Mouse (Mus musculus) hindbrain, embryonic 12.5 days (tissue): Measurements from ENCODE around the gene Unc5c. TPM values are rescaled to one million over a fixed set of nuclear protein-coding genes. Genes with fewer than 3 reads are reported as not detected.

Experiments
- ATAC-seq: fragments of 200-750 bp; cut with Nextera tagmentation; 2 replicates; pipeline ENCODE4 v1.8.0; 2017; ENCODE audit warnings: moderate TSS enrichment; ENCODE audit not compliant: low FRiP score
- H3K27ac ChIP-seq: fragments of 300-500 bp; sonication (generic); 2 replicates; pipeline ENCODE4 v1.5.1; 2016; ENCODE audit warnings: mild to moderate bottlenecking
- H3K27me3 ChIP-seq: fragments of 300-500 bp; sonication (generic); 2 replicates; pipeline ENCODE4 v1.6.1; 2016; ENCODE audit warnings: mild to moderate bottlenecking
- H3K36me3 ChIP-seq: fragments of 300-500 bp; sonication (generic); 2 replicates; pipeline ENCODE4 v1.6.1; 2016; ENCODE audit warnings: mild to moderate bottlenecking
- H3K4me1 ChIP-seq: fragments of 300-500 bp; sonication (generic); 2 replicates; pipeline ENCODE4 v1.6.1; 2016
- H3K4me2 ChIP-seq: fragments of 300-500 bp; sonication (generic); replicated peaks from 2 replicates; pipeline ENCODE4 v1.6.1; 2016; ENCODE audit warnings: mild to moderate bottlenecking
- H3K4me3 ChIP-seq: fragments of 300-500 bp; sonication (generic); 2 replicates; pipeline ENCODE4 v1.5.1; 2016; ENCODE audit warnings: mild to moderate bottlenecking
- H3K9ac ChIP-seq: fragments of 300-500 bp; sonication (generic); 2 replicates; pipeline ENCODE4 v1.6.1; 2016; ENCODE audit warnings: mild to moderate bottlenecking, moderate library complexity
- H3K9me3 ChIP-seq: fragments of 300-500 bp; sonication (generic); replicated peaks from 2 replicates; pipeline ENCODE4 v1.6.1; 2016; ENCODE audit warnings: mild to moderate bottlenecking
- WGBS: fragments of 180-500 bp; shearing (Covaris S2); methylation state at CpG from one replicate; pipeline ENCODE4 v1.1.7; 2016; 5-methylcytosine and 5-hydroxymethylcytosine counted together
- polyA plus RNA-seq: library from polyadenylated mRNA; unstranded; fragments of >200 nt; fragmentation: Nextera tagmentation; extraction: Ambion mirVana; gene quantifications from 2 replicates; pipeline ENCODE4 v1.2.1, GENCODE M21; 2016

Gene Unc5c
- polyA plus RNA-seq, 1 experiment from 2014 or later: 21.7 TPM

DNA sequence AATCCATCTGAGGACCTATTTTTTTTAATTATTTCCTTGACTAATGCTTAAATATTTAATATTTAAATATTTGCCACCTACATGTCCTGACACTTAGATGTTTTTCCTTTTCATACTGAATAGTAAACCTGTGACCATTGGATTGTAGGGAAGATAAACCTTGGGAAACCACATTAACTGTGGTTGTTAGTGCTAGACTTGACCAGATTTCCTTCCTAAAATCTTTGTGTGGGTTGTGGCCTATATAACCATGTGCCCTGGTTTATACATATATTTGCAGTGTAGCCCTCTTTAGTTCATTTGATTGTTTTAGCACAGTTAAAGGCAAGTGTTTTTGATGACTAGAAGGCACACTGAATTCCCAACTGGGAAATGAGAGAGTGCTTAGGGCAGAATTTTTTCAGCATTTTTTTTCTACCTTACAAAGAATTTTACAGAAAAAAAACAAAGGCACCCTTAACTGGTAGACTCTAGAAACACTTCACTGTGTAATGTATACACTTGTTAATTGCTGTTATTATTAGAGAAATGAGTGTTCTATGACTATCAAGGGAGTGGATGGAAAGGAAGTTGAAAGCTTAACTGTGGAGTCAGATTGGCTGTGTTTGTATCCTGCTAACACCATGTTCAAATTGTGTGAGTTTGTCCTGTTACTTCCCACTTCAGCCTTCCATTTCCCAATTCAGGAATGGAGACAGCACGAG lies 162.1 kb downstream of the Unc5c start:
- H3K27ac ChIP-seq: no peak overlapping the region
- no peaks in the 10 kb centered on the region for H3K36me3 ChIP-seq
- H3K4me1 ChIP-seq: no peaks in the 10 kb centered on the region
- H3K4me2 ChIP-seq: no peak overlapping the region
- no peak overlapping the region for H3K4me3 ChIP-seq
- no peak for ATAC-seq
- no peaks in the 10 kb centered on the region for H3K27me3 ChIP-seq
- no peaks in the 10 kb centered on the region for H3K9me3 ChIP-seq
- H3K9ac ChIP-seq: no peak overlapping the region
- 83% methylated on average over 1 of the region's 1 CpGs for WGBS

DNA sequence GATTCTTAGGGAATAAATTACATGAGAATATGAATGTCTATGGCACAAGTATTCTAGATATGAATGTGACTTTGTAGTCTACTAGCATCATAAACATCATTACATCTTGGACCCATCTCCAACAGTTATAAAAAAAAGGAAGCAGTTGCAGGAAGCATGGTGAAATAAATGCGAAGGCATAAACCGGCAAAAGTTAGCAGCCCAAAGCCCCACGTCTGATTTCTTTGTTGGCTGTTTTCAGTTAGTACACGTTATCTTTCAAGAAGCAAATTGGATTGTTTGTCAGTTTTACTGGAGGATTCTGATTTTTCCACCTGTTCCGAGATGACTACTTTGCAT lies 162.6 kb downstream of the Unc5c start:
- Histone ChIP-seq H3K4me2 (no peak overlapping the region), H3K27me3 (no peaks in the 10 kb centered on the region), H3K27ac (no peak overlapping the region), H3K9ac (no peak overlapping the region), H3K36me3 (no peaks in the 10 kb centered on the region), H3K4me3 (no peak overlapping the region), H3K4me1 (no peaks in the 10 kb centered on the region), H3K9me3 (no peaks in the 10 kb centered on the region)
- WGBS: 91% methylated on average over 5 of the region's 5 CpGs
- ATAC-seq: no peak

DNA sequence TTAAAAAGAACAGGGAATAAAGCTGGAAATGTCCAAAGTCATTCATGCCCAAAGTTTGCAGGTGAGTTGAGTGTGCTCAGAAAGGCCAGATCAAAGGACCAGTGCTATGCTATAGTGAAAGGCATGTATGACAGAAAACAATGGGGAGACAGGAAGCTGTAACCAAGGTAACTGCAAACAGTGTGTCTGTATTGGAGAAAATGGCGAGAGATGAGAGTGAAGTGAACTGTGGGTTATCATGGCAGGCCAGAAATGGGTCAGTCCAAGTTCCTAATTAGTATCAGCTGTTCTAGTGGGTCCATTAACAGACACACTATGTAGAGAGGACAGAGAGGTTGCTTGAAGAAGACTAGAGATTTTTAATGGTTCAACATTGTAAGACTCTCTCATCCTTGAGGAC lies 164.4 kb downstream of the Unc5c start:
- Histone ChIP-seq H3K4me2 (no peak overlapping the region), H3K9me3 (no peaks in the 10 kb centered on the region), H3K27ac (no peak overlapping the region), H3K9ac (no peak overlapping the region), H3K4me1 (no peaks in the 10 kb centered on the region), H3K27me3 (no peaks in the 10 kb centered on the region), H3K4me3 (no peak overlapping the region), H3K36me3 (no peaks in the 10 kb centered on the region)
- no peak for ATAC-seq
- 25% methylated on average over 1 of the region's 1 CpGs for WGBS

DNA sequence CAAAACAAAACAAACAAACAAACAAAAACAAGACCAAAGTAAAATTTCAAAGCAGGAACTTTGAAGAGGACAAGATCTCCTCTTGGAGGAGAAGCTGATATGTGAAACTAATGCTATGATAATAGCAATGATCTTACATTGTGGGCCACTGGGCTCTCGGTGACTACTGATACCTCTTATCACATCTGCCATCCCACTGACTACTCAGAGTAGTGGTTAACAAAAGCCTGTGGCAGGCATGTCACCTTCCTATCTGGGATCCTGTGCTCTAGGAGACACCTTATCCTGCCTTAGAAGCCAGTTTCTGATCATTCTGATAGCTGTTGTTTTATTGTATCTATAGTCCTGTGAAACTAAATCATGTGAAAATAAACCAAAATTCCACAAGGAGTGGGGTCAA lies 172.9 kb downstream of the Unc5c start:
- Histone ChIP-seq H3K36me3 (no peaks in the 10 kb centered on the region), H3K9me3 (no peaks in the 10 kb centered on the region), H3K4me3 (no peak overlapping the region), H3K27me3 (no peaks in the 10 kb centered on the region), H3K27ac (no peak overlapping the region), H3K4me2 (no peak overlapping the region), H3K4me1 (peaks cover 3% of the 10 kb centered on the region; the same call in 1 of the 2 replicates), H3K9ac (no peak overlapping the region)
- no peak for ATAC-seq
- 70% methylated on average over 1 of the region's 1 CpGs for WGBS

DNA sequence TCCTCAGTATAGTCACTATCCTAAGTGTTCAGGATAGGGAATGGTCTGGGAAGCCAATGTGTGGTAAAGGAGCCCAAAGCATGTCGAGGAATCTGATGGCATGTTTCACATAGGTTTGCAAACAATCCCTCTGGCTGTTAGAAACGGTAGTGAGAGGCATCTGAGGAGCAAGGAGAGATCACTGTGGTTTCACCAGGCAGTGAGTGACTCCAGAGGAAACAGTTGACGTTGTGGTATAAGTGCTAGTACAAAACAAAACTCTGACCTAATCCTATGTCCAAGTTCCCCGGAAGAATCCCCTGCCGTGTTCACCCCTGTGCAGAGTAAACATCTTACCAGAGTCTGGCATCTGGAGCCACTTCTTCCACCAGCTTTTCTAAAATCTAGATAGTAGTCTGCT lies 179.2 kb downstream of the Unc5c start:
- H3K27ac ChIP-seq: no peak overlapping the region
- no peaks in the 10 kb centered on the region for H3K36me3 ChIP-seq
- no peak overlapping the region for H3K9ac ChIP-seq
- 70% methylated on average over 5 of the region's 5 CpGs for WGBS
- no peaks in the 10 kb centered on the region for H3K27me3 ChIP-seq
- H3K4me2 ChIP-seq: no peak overlapping the region
- H3K9me3 ChIP-seq: no peaks in the 10 kb centered on the region
- H3K4me1 ChIP-seq: no peaks in the 10 kb centered on the region
- no peak overlapping the region for H3K4me3 ChIP-seq
- no peak for ATAC-seq

DNA sequence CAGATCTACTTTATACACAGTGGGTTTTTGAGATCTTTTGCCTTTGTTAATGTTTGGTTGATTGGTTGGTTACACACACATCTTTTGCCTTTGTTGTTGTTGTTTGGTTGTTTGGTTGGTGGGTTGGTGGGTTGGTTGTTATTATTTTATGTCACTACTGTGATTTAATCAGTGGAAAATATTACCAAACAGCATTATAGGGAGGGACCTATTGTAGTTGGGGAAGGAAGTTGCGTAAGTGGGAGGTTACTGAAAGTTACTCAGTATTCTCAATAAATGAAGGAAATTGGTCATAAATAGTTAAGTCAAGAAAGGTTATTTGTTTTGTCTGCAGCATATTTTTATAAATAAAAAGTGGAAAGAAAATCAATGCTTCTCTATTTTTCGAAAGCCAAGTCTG lies 181.6 kb downstream of the Unc5c start:
- Histone ChIP-seq H3K36me3 (no peaks in the 10 kb centered on the region), H3K27me3 (no peaks in the 10 kb centered on the region), H3K9ac (no peak overlapping the region), H3K4me3 (no peak overlapping the region), H3K9me3 (no peaks in the 10 kb centered on the region), H3K27ac (no peak overlapping the region), H3K4me2 (no peak overlapping the region), H3K4me1 (no peaks in the 10 kb centered on the region)
- 90% methylated on average over 2 of the region's 2 CpGs for WGBS
- ATAC-seq: no peak

DNA sequence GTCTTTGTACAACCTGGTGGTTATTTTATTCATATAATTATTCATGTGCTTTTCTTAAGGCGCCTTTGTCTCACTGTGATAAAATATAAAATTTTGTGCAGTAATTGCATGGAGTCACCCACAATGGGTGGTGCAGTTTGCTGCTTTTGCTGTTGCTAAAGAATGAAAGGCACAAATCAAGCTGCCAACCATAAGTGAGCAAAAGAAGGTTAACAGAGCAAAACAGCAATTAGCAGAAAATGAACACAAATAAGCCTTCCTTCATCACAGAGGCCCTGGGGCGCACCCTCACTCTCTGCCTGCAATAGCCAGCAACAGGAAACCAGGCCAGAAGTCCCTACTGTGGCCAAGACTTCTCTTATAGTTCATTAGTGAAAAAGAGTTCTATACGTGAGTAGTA lies 185.6 kb downstream of the Unc5c start:
- ATAC-seq: no peak
- 85% methylated on average over 3 of the region's 3 CpGs for WGBS

DNA sequence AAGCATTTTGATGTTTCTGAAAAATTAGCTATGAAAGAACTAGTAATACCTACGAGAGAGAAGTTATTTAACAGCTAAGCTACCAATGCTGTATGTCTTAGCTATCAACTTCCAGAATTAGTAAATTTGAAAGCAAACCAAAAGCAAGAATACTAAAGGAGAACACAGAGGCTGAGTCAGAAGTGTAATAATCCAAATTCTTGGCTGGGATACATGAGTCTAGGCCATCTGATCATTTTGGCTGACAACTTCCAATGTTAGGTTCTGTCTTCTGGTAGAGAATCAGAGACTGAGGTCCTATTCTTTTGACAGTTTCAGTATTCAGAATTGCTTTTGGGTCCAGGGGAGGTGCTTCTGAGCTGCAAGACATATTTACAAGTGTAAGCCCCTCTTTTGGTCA lies 188.9 kb downstream of the Unc5c start:
- Histone ChIP-seq H3K4me3 (no peak overlapping the region), H3K27ac (no peak overlapping the region), H3K4me2 (no peak overlapping the region), H3K9me3 (no peaks in the 10 kb centered on the region), H3K36me3 (no peaks in the 10 kb centered on the region), H3K4me1 (0 out of 2 replicates have a peak, but pooled peaks cover 2% of the 10 kb centered on the region), H3K27me3 (no peaks in the 10 kb centered on the region), H3K9ac (no peak overlapping the region)
- ATAC-seq: no peak
- WGBS: 96% methylated on average over 1 of the region's 1 CpGs

More for the DNA sequence above, 185.6 kb downstream of the Unc5c start:
- no peak overlapping the region for H3K9ac ChIP-seq
- no peaks in the 10 kb centered on the region for H3K36me3 ChIP-seq
- H3K27me3 ChIP-seq: no peaks in the 10 kb centered on the region
- no peaks in the 10 kb centered on the region for H3K9me3 ChIP-seq
- H3K4me2 ChIP-seq: no peak overlapping the region
- no peaks in the 10 kb centered on the region for H3K4me1 ChIP-seq
- no peak overlapping the region for H3K4me3 ChIP-seq
- no peak overlapping the region for H3K27ac ChIP-seq

DNA sequence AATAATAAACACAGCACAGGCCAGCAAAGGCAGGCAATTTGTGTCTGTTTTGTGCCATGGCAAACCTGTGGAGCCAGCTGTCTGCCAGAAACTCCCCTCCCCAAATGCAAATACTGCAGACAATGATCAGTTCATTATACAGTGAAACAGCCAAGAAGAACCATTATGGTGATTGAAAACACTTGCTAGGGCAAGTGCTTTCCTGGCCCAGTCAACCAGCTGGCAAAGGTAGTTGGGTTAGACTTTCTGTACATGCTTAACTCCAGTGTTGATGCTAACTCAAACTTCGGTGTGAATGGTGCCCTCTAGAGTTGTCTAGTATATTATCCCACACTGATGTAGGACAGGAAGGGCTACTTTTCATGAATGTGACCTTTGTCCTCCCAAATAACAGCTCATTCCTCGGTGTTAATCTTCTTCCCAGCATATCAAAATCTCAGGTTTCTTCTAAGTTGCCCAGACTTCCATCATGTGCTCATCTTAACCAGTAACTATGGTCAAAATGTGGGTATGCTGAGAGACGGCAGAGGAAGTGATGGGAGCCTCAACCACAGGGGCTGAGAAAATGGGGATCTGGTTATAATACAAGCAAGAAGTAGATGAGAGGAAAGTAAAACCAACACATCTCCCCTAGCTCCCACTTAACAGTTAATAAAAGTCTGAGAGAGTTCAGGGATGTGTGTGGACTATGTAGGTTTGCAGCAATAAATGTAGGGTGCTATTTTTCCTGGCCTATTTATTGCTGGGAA lies 194.2 kb downstream of the Unc5c start:
- H3K4me2 ChIP-seq: no peak overlapping the region
- H3K4me3 ChIP-seq: no peak overlapping the region
- H3K9ac ChIP-seq: no peak overlapping the region
- H3K4me1 ChIP-seq: peaks cover 7% of the 10 kb centered on the region; the same call in 1 of the 2 replicates
- WGBS: 61% methylated on average over 3 of the region's 3 CpGs
- no peak for ATAC-seq
- H3K9me3 ChIP-seq: no peaks in the 10 kb centered on the region
- no peak overlapping the region for H3K27ac ChIP-seq
- no peaks in the 10 kb centered on the region for H3K27me3 ChIP-seq
- H3K36me3 ChIP-seq: no peaks in the 10 kb centered on the region

DNA sequence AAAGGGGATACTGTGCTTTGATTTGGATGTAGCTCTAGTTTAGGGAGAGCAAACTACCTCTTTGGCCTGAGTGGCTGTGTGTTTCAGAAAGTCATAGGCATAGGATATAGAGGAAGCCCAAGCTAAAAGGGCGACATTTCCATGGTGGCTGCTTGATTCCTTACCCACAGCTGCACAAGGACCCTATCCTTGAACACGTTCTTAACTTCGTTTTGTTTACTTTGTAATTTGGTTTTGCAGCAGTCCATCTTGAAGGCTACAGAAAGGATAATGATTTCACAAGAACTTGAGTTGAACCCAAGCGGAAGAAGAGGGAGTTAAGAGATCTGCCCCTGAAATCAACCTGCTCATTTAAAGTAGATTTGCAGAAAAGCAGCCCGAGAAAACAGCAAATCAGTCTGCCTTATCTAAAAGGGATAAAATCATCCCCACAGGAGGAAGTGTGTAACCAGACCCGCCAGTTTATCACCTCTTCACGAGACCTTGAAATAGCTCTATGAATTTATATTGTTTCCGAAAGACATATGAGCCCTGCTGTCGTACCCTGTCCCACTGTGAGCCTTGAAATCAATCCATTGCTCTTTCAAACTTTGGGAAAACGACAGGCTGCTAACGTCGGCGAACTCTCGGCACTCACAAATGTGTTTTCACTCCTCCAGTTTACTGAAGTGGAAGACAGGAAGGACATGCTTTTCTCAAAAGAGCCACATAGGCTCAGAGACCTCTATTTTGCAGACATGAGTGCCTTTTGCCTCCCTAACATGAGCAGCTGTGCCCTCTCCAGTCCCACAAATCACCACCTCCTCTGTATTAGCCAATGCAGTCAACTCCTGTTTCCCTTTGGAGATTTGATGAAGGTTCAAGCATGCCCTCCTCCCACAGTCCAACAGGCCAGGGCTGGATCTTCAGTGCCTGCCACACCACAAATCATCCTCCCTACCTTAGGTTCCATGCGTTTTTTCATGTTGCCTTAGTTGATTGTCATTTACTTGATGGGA lies 195.3 kb downstream of the Unc5c start:
- Histone ChIP-seq H3K9me3 (no peaks in the 10 kb centered on the region), H3K27me3 (no peaks in the 10 kb centered on the region), H3K36me3 (no peaks in the 10 kb centered on the region), H3K4me2 (no peak overlapping the region), H3K27ac (no peak overlapping the region), H3K9ac (no peak overlapping the region), H3K4me3 (no peak overlapping the region), H3K4me1 (peaks cover 7% of the 10 kb centered on the region; the same call in 1 of the 2 replicates)
- WGBS: 54% methylated on average over 15 of the region's 15 CpGs
- ATAC-seq: no peak

DNA sequence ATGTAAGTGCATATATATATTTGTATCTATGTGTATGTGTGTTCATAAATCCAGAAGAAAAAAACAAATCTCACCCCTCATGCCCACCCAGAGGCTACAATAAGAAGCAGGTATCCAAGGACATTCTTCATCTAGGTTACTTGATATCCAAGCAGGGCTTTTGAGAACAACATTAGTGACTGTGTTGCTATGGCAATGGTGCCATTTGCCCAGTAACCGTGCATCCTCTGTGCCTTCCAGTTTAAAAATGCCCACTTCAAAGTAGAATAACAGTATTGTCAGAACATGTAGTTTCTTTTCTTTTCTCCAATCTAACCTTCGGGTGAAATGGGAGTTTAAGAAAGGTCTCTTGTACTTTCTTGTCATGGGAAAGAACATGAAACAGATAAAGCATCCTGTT lies 224.1 kb downstream of the Unc5c start:
- Histone ChIP-seq H3K4me3 (no peak overlapping the region), H3K27me3 (no peaks in the 10 kb centered on the region), H3K4me2 (no peak overlapping the region), H3K9me3 (no peaks in the 10 kb centered on the region), H3K27ac (no peak overlapping the region), H3K36me3 (no peaks in the 10 kb centered on the region), H3K4me1 (peaks cover 6% of the 10 kb centered on the region; the same call in 1 of the 2 replicates), H3K9ac (no peak overlapping the region)
- no peak for ATAC-seq
- 54% methylated on average over 2 of the region's 2 CpGs for WGBS

DNA sequence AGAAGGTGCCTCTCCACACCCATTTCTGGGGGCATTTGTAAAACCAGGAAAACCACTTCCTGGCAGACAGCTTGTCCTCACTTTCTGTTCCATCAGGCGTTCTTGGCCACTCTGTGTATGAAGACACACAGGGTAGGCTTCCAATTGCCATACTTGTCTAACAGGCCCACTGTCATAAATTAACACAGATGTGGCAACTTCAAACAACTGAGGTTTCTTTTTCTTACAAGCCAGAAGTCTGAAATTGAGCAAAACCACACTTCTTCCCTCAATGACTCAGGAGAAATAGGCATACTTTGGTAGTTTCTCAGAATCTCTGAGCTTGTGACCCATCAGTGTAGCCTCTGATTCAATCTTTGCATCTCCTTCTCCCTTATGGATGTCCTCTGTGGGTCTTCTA lies 225.7 kb downstream of the Unc5c start:
- Histone ChIP-seq H3K4me2 (no peak overlapping the region), H3K9me3 (no peaks in the 10 kb centered on the region), H3K9ac (no peak overlapping the region), H3K27ac (no peak overlapping the region), H3K27me3 (no peaks in the 10 kb centered on the region), H3K4me3 (no peak overlapping the region), H3K4me1 (peaks cover 6% of the 10 kb centered on the region; the same call in 1 of the 2 replicates), H3K36me3 (no peaks in the 10 kb centered on the region)
- WGBS: 88% methylated on average over 1 of the region's 1 CpGs
- no peak for ATAC-seq
